Mouse (Mus musculus): ENCODE data around the gene Gpatch1.

Gpatch1 gene

GRCm38 (mm10) chr7:35317729-35318609, at the start of gene Gpatch1:
TSS of gene Gpatch1 (minus strand) at chr7:35318440.
- peak; percentile 78 for DNase-seq (ENCODE audit: low spot score)

GRCm38 (mm10) chr7:35365161-35365910, 47.1 kb upstream of the Gpatch1 start:
- DNase-seq (ENCODE audit: low spot score), result no peak

- DNase-seq (ENCODE audit: low spot score), result no peak
Observed at GRCm38 (mm10) chr7:35362868-35363267, 44.6 kb upstream of the Gpatch1 start.

- no peak for DNase-seq (ENCODE audit: low spot score)
Observed at GRCm38 (mm10) chr7:35362253-35362652, 44.0 kb upstream of the Gpatch1 start.

GRCm38 (mm10) chr7:35357621-35358020, 39.4 kb upstream of the Gpatch1 start:
- no peak for DNase-seq (ENCODE audit: low spot score)

- DNase-seq (ENCODE audit: low spot score), result no peak
Observed at GRCm38 (mm10) chr7:35355303-35355872, 37.1 kb upstream of the Gpatch1 start.

- no peak for DNase-seq (ENCODE audit: low spot score)
Observed at GRCm38 (mm10) chr7:35353306-35353705, 35.1 kb upstream of the Gpatch1 start.

- no peak for DNase-seq (ENCODE audit: low spot score)
Observed at GRCm38 (mm10) chr7:35351155-35351554, 32.9 kb upstream of the Gpatch1 start.

GRCm38 (mm10) chr7:35349886-35350684, 31.8 kb upstream of the Gpatch1 start:
- no peak for DNase-seq (ENCODE audit: low spot score)

- DNase-seq (ENCODE audit: low spot score), result no peak
Observed at GRCm38 (mm10) chr7:35349022-35349421, 30.8 kb upstream of the Gpatch1 start.

GRCm38 (mm10) chr7:35347918-35348700, 29.9 kb upstream of the Gpatch1 start:
- no peak for DNase-seq (ENCODE audit: low spot score)

- DNase-seq (ENCODE audit: low spot score), result no peak
Observed at GRCm38 (mm10) chr7:35344785-35345330, 26.6 kb upstream of the Gpatch1 start.

- DNase-seq (ENCODE audit: low spot score), result no peak
Observed at GRCm38 (mm10) chr7:35342498-35342897, 24.3 kb upstream of the Gpatch1 start.

GRCm38 (mm10) chr7:35341282-35341681, 23.0 kb upstream of the Gpatch1 start:
- DNase-seq (ENCODE audit: low spot score), result no peak

- DNase-seq (ENCODE audit: low spot score), result no peak
Observed at GRCm38 (mm10) chr7:35340196-35340595, 22.0 kb upstream of the Gpatch1 start.

- no peak for DNase-seq (ENCODE audit: low spot score)
Observed at GRCm38 (mm10) chr7:35334527-35335452, 16.6 kb upstream of the Gpatch1 start.

- peak; percentile 98 for DNase-seq (ENCODE audit: low spot score)
Observed at GRCm38 (mm10) chr7:35333692-35334526, 15.7 kb upstream of the Gpatch1 start, which contains the start of gene Rhpn2. TSS of gene Rhpn2 (plus strand) at chr7:35334170.

GRCm38 (mm10) chr7:35333231-35333651, 15.0 kb upstream of the Gpatch1 start:
- DNase-seq (ENCODE audit: low spot score), result no peak

GRCm38 (mm10) chr7:35331590-35331989, 13.3 kb upstream of the Gpatch1 start:
- no peak for DNase-seq (ENCODE audit: low spot score)
